Mouse (Mus musculus): ENCODE results near the gene Gm29666.

GRCm38 (mm10) chr15:84891246-84891645 lies 28.6 kb downstream of the Gm29666 start:
- TF ChIP-seq POLR2A (IDR thresholded peaks at IDR 0.05; ENCODE audit: low read depth, low read length) (no peak), CTCF (IDR thresholded peaks at IDR 0.05; ENCODE audit: extremely low read depth, insufficient read length, insufficient replicate concordance, low read depth, low read length) (no peak)
